In genomic region chr11:76984173-76984572, GRCm38 (mm10) we compare ENCODE assay signal across 29 mouse cellular contexts. TPM values are rescaled to one million over a fixed set of nuclear protein-coding genes. Genes with fewer than 3 reads are reported as not detected.
"Had no signal": no experiment of that assay in that cellular context is flagged by ENCODE, and none has a peak within 500 bp of the region (broad histone marks: within the 10 kb centered on the region; RNA-seq: fewer than 3 reads in every experiment).

No protein-coding gene starts in this region.

- H3K27me3 ChIP-seq: heart, embryonic 13.5 days; heart, embryonic 15.5 days; hindbrain, embryonic 13.5 days; hindbrain, embryonic 15.5 days; kidney, embryonic 15.5 days; limb, embryonic 13.5 days had no signal

- H3K4me2 ChIP-seq: heart, embryonic 11.5 days; heart, embryonic 13.5 days; heart, embryonic 15.5 days; hindbrain, embryonic 13.5 days; hindbrain, embryonic 15.5 days; kidney, embryonic 15.5 days; limb, embryonic 13.5 days had no signal

- H3K4me3 ChIP-seq: heart, adult 2 months; heart, embryonic 13.5 days; heart, embryonic 15.5 days; hindbrain, embryonic 13.5 days; hindbrain, embryonic 15.5 days; kidney, embryonic 15.5 days; limb, embryonic 13.5 days had no signal

- H3K27ac ChIP-seq: heart, adult 2 months; heart, embryonic 13.5 days; heart, embryonic 15.5 days; hindbrain, embryonic 13.5 days; hindbrain, embryonic 15.5 days; hindbrain, postnatal 0 days; kidney, embryonic 15.5 days; kidney, postnatal 0 days; limb, embryonic 13.5 days had no signal

- H3K9me3 ChIP-seq: heart, embryonic 13.5 days; heart, embryonic 15.5 days; hindbrain, embryonic 13.5 days; hindbrain, embryonic 15.5 days; kidney, embryonic 15.5 days; limb, embryonic 13.5 days had no signal

- DNase-seq: gastrocnemius, postnatal 14 days; gastrocnemius, postnatal 36 days; heart, adult 11 months; heart, adult 2 months; heart, postnatal 14 days; heart, postnatal 36 days; kidney, adult 11 months; kidney, adult 2 months; kidney, adult 9 months; kidney, postnatal 14 days; kidney, postnatal 36 days; layer of hippocampus, adult 9-11 months; layer of hippocampus, postnatal 36 days; left cerebral cortex, postnatal 4 days had no signal

- H3K4me1 ChIP-seq: hindbrain, embryonic 13.5 days; hindbrain, embryonic 15.5 days; kidney, embryonic 15.5 days; limb, embryonic 13.5 days had no signal

- H3K9ac ChIP-seq: heart, embryonic 13.5 days; heart, embryonic 15.5 days; hindbrain, embryonic 13.5 days; hindbrain, embryonic 15.5 days; kidney, embryonic 15.5 days; limb, embryonic 13.5 days had no signal

- ATAC-seq: hindbrain, postnatal 0 days; intestine, embryonic 16.5 days had no signal

RNA-seq across cellular contexts. Expression of gene Slc6a4, which starts 14.2 kb away (rescaled TPM):
- total RNA-seq: hematopoietic stem cell, adult 5-6 weeks; layer of hippocampus, adult 18-20 months; layer of hippocampus, postnatal 36 days; left cerebral cortex, adult 18-20 months; left cerebral cortex, adult 8-10 months; left cerebral cortex, postnatal 25 days had no signal
